Mouse (Mus musculus) lung, postnatal 25 days (tissue): Measurements from ENCODE around the gene Pcbp2.
A peak's percentile ranks its signal among the peaks of the same experiment; 100 is the strongest.

Experiments
- DNase-seq: peaks from one replicate; pipeline ENCODE4 v3.0.0; 2022; ENCODE audit warnings: low spot score

Pcbp2 gene

GRCm38 (mm10) chr15:102470183-102470604, at the start of gene Pcbp2:
TSS of gene Pcbp2 (plus strand) at chr15:102470539.
- DNase-seq: peak; percentile 98

GRCm38 (mm10) chr15:102420986-102421385, 49.4 kb upstream of the Pcbp2 start:
- DNase-seq: no peak

GRCm38 (mm10) chr15:102421437-102421836, 48.9 kb upstream of the Pcbp2 start:
- peak; percentile 70 for DNase-seq

DNA sequence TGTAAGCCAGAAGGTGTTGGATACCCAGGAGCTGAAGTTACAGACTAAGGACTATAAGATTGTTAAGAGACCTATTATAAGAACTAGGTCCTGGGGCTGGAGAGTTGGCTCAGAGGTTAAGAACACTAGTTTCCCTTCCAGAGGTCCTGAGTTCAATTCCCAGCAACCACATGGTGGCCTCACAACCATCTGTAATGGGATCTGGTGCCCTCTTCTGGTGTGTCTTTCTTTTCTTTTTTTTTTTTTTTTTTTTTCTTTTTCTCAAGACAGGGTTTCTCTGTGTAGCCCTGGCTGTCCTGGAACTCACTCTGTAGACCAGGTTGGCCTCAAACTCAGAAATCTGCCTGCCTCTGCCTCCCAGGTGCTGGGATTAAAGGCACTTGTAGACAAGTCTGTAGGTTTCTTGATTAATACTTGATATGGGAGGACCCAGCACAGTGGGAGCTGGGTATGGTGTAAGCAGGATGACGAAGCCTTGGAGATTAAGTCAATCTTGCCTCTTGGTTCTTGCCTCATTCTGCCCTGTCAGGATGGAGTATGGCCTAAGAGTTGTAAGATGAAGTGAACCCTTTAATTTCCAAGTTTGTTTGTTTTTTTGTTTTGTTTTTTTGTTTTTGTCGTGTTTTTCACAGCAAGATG, 46.6 kb upstream of the Pcbp2 start:
- no peak for DNase-seq

- DNase-seq: no peak
Measured at GRCm38 (mm10) chr15:102424657-102425056, 45.7 kb upstream of the Pcbp2 start.

- DNase-seq: no peak
Measured at GRCm38 (mm10) chr15:102426963-102427362, 43.4 kb upstream of the Pcbp2 start.

DNA sequence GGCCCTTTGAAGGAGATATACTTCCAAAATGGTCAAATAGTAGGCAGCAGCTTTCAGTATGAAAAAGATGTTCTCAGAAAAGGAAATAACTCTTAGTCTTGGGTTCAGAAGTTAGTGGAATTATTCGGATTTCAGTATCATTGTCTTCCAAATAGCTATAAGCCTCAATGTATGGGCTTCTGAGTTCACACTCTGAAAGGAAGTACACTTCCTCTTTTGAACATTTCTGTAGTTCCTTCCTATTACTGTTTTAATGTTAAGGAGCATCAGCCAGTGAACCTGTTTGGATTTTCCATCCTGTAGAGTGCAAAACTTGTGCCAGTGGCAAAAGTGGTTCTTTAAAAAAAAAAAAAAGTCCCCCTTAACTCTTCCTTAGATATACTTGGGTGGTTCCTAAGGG, 38.3 kb upstream of the Pcbp2 start:
- DNase-seq: no peak

GRCm38 (mm10) chr15:102433173-102433572, 37.2 kb upstream of the Pcbp2 start:
- DNase-seq: no peak

DNA sequence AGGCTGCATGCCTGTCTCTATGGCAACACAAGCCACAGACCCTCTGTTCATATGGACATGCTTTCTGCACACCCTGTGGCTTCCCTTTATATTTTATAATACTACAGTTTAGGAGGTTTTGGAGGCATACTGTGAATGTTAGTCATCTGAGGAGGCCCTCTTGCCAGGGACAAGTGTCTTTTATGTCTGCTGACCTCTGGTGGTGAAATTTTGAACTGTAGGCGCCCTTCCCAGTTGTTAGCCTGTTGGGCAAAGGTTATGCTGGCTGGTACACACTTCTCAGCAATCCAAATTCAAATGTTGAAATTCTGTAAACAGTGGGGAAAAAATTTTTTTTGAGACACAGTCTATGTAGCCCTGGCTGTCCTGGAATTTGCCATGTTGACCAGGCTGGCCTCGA, 27.8 kb upstream of the Pcbp2 start:
- peak; percentile 86 for DNase-seq

- DNase-seq: no peak
Measured at GRCm38 (mm10) chr15:102445146-102445545, 25.2 kb upstream of the Pcbp2 start, which contains the start of gene Amhr2. TSS of gene Amhr2 (plus strand) at chr15:102445367.

DNA sequence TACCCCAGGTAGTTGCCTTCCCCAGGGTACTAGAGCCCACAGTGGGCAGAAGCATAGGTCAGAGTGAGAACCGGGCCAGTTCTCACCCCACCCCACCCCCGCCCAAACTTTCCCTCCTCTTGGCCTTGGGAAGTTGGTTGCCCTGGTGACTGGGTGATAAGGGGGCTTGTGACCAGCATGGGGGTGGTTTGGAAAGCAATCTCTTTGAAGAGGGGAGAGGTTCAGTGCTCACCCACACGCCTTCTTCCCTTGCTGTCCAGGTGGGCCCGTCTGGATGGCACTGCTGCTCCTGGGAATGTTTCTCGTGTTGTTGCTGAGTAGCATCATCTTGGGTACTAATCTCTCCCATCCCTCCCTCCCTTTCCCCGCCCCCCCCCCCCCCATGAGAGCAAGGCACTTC, 23.9 kb upstream of the Pcbp2 start:
- no peak for DNase-seq

DNA sequence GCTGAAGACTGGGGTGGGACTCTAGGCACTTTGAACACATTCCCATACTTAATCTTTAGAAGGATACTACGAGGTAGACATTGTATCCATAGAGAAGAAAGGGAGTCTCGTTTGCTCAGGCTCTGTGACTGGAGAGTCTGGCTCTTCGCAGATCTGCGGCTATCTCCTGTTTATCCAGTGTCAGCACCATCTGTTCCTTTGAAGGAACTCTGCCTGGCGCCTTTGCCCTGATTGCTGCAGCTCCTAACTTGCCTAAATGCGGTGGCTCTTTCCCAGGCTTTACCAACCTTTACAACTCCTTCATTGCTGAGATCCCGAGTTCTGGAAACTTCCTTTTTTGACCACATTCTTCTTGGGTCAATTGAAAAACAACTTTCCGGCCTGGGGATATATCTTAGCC, 21.0 kb upstream of the Pcbp2 start:
- no peak for DNase-seq

GRCm38 (mm10) chr15:102450928-102451327, 19.4 kb upstream of the Pcbp2 start:
- peak; percentile 40 for DNase-seq

DNA sequence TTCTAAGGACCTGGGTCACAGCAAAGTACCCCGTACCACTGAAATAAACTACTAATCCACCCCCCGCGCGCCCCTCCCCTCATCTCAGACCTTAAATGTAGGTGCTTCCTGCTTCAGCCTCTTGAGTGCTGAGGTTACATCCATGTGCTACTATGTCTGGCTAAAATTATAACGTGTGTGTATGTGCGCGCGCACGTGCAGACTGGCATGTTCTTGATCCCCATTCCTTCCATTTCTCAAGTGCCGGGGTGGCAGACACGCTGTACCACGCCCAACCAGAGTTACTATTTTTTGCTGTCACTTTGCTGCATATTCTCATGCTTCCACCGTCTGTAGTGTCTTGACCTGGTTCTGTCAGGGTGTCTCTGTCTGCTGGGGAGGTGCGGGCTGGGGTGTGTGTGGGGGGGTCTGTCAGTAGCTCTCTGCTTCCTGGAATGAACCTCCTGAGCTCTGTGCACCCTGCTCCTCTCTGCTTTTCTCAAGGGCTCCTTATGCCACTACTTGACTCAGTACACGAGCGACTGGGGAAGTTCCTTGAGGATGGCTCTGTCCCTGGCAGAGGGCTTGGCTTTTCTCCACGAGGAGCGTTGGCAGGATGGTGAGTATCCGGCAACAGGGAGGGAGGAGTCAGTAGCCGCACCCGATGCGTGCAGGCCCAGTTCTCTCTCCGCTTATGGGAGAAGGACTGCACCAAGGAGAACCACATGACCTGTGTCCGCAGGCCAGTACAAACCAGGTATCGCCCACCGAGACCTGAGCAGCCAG, 18.5 kb upstream of the Pcbp2 start:
- peak; percentile 44 for DNase-seq

- DNase-seq: no peak
Measured at GRCm38 (mm10) chr15:102455993-102456392, 14.3 kb upstream of the Pcbp2 start.

DNA sequence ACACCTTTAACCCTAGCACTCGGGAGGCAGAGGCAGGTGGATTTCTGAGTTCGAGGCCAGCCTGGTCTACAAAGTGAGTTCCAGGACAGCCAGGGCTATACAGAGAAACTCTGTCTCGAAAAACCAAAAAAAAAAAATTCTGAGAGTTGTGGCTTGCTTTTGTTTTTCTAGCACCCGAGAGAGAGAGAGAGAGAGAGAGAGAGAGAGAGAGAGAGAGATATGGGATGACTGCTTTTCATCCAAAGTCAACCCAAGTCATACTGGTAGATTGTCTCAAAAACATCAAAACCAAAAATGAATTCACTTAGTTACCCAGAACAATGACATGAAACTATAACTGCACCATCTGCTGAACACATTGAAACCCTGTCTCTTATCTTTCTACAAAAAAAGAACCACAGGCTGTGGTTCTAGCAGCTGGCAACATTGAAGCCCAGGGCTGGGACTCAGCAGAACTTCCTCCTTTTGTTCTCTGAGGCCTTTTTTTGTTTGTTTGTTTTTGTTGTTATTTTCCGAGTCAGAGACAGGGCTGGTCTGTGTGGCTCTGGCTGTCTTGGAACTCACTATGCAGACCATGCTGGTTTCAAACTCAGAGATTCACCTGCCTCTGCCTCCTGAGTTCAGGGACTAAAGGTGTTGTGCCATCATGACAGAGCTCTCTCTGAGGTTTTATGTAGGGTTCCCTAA, 12.1 kb upstream of the Pcbp2 start:
- DNase-seq: no peak

- peak; percentile 97 for DNase-seq
Measured at GRCm38 (mm10) chr15:102458904-102459317, 11.4 kb upstream of the Pcbp2 start, which contains the start of gene Prr13. TSS of gene Prr13 (plus strand) at chr15:102459028.

- DNase-seq: no peak
Measured at GRCm38 (mm10) chr15:102459381-102459780, 11.0 kb upstream of the Pcbp2 start.

DNA sequence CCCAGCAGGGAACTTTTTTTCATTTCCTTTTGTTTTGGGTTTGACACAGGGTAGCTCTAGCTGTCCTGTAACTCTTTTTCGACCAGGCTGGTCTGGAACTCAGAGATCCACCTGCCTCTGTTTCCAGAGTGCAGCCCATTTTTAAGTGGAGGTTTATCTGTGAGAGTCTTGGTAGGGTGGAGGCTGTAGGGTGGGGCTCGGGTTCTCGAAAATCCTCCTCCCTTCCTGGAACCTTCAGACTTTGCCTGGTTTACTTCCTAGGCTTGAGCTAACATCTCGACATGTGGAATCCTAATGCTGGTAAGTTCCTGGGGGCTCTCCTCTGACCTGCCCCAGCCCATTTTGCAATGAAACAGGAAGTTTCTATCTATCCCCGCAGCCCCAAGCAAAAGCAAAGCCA, 10.5 kb upstream of the Pcbp2 start:
- no peak for DNase-seq

GRCm38 (mm10) chr15:102460409-102460808, 9.9 kb upstream of the Pcbp2 start:
- DNase-seq: no peak

DNA sequence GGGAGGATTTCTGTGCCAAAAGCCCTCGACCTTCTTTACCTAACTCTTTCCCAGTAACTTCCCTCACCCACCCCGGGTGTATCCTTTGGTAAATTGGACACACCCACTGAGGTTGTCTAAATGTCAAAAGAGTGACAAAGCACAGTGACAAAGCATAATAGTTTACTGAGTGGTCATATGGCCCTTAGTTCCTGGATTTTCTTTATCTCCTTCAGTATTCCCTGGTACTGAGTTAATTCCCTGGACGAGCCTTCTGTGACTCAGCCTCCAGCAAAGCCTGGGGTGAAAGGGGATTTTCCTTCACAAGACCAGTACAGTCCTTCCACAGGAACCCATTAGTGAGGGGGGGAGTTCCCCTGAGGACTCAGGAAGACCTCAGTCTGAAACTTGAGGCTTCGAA, 9.4 kb upstream of the Pcbp2 start:
- DNase-seq: no peak

DNA sequence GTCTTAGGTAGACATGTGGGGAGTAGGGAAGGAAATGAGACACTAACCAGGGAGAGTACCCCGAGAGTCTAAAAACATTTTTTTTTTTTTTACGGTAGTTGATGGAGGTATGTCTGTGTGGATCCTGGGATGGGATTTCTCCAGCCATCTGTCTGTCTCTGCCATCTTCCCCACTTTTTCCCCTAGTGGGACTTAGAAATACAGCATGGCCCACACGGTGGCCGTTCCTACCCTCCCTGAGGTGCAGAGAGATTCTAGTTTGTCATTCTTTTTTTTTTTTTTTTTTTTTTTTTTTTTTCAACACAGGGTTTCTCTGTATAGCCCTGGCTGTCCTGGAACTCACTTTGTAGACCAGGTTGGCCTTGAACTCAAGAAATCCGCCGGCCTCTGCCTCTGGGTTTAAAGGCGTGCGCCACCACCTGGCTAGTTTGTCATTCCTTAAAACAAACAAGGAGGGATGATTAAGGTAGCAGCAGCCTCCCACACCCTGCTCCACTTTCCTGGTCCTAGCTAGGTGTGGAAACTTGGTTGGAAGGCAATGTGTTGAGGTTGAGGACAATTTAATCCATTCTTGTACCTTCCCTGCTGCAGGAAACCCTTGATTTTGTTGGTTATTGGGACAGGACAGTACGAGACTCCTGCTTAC, 8.8 kb upstream of the Pcbp2 start:
- DNase-seq: no peak
